Mouse (Mus musculus): ENCODE results near the gene Wdr4.

- no peak for TF ChIP-seq CTCF (IDR thresholded peaks at IDR 0.05; ENCODE audit: insufficient read depth, low read length)
- no peak for TF ChIP-seq POLR2A (IDR thresholded peaks at IDR 0.05; ENCODE audit: borderline replicate concordance, extremely low read depth, low read depth, low read length)
These were observed 69.6 kb downstream of the Wdr4 start for GRCm38 (mm10) chr17:31450206-31450605.

Data from lung, adult 2 months (tissue).